Mouse (Mus musculus) liver, adult 2 months (tissue): ENCODE data around the gene Trmt1l.
"Not testable (repeated sequence)": the region's sequence is repeated elsewhere in the genome, so short reads cannot be mapped to it uniquely, and the experiment has no call there.

Experiments
- CTCF ChIP-seq: fragments of 200-500 bp; IDR thresholded peaks from 2 replicates; pipeline ENCODE4 v1.5.1; 2011; ENCODE audit warnings: low read depth, low read length, control low read depth
- POLR2A ChIP-seq: fragments of 200-500 bp; IDR thresholded peaks from 2 replicates; pipeline ENCODE4 v1.6.1; 2011; ENCODE audit warnings: low read length, control low read depth; ENCODE audit not compliant: insufficient read depth; ENCODE audit errors: extremely low read depth

- not testable (repeated sequence) for TF ChIP-seq CTCF, POLR2A
These were observed 44.0 kb downstream of the Trmt1l start for GRCm38 (mm10) chr1:151472386-151472785.
